Mouse (Mus musculus) intestine, embryonic 16.5 days (tissue): Measurements from ENCODE around the gene Npas3. TPM values are rescaled to one million over a fixed set of nuclear protein-coding genes. Genes with fewer than 3 reads are reported as not detected.

Source experiments
- ATAC-seq: fragments of 200-750 bp; cut with Nextera tagmentation; 2 replicates; pipeline ENCODE4 v1.8.0; 2017; ENCODE audit warnings: moderate TSS enrichment, moderate library complexity
- H3K27ac ChIP-seq: fragments of 300-500 bp; sonication (generic); 2 replicates; pipeline ENCODE4 v1.5.1; 2014; ENCODE audit warnings: mild to moderate bottlenecking, low read length
- H3K27me3 ChIP-seq: fragments of 300-500 bp; sonication (generic); replicated peaks from 2 replicates; pipeline ENCODE4 v1.6.1; 2014; ENCODE audit warnings: low read length, control low read depth, mixed read lengths; ENCODE audit not compliant: control insufficient read depth, insufficient read depth
- H3K36me3 ChIP-seq: fragments of 300-500 bp; sonication (generic); 2 replicates; pipeline ENCODE4 v1.6.1; 2014; ENCODE audit warnings: low read length, control low read depth; ENCODE audit not compliant: control insufficient read depth, insufficient read depth
- H3K4me1 ChIP-seq: fragments of 300-500 bp; sonication (generic); 2 replicates; pipeline ENCODE4 v1.6.1; 2014; ENCODE audit warnings: low read length, control low read depth, mixed read lengths; ENCODE audit not compliant: control insufficient read depth, insufficient read depth
- H3K4me2 ChIP-seq: fragments of 300-500 bp; sonication (generic); 2 replicates; pipeline ENCODE4 v1.6.1; 2014; ENCODE audit warnings: low read depth, low read length, control low read depth
- H3K4me3 ChIP-seq: fragments of 300-500 bp; sonication (generic); 2 replicates; pipeline ENCODE4 v1.5.1; 2014; ENCODE audit warnings: mild to moderate bottlenecking, low read length
- H3K9ac ChIP-seq: fragments of 300-500 bp; sonication (generic); 2 replicates; pipeline ENCODE4 v1.6.1; 2014; ENCODE audit warnings: low read depth, low read length
- H3K9me3 ChIP-seq: fragments of 300-500 bp; sonication (generic); 2 replicates; pipeline ENCODE4 v1.6.1; 2016; ENCODE audit warnings: low read length, control low read depth; ENCODE audit not compliant: control insufficient read depth
- WGBS: fragments of 180-500 bp; shearing (Covaris S2); extraction: QIAGEN DNeasy Blood & Tissue Kit; methylation state at CpG from one replicate; pipeline ENCODE4 v1.1.7; 2014; 5-methylcytosine and 5-hydroxymethylcytosine counted together
- polyA plus RNA-seq: library from polyadenylated mRNA; unstranded; fragments of >200 nt; fragmentation: Nextera tagmentation; extraction: Ambion mirVana; gene quantifications from 2 replicates; pipeline ENCODE4 v1.2.1, GENCODE M21; 2015

Gene Npas3
- polyA plus RNA-seq, 1 experiment from 2014 or later: 1.9 TPM

DNA sequence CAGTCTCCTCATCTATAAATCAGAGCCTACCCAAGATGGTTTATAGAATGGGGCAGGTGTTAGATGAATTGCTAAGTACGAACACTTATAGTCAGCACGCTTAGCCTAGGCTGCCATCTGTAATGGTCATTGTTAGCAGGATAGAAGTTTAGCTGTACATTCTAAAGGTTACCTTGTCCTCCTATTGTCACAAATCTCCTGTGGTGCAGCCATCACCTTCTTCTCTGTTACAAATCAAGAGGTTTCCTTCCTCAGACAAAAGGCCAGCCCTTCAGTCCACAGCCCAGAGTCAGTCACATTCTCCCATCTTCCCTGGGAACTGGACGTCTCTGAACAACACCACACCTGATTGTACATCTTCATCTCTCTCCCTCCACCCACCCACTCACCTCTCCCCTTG is 851.0 kb downstream of the Npas3 start:
- WGBS: 92% methylated on average over 3 of the region's 3 CpGs
- no peaks in the 10 kb centered on the region for H3K27me3 ChIP-seq
- no peak overlapping the region for H3K27ac ChIP-seq

DNA sequence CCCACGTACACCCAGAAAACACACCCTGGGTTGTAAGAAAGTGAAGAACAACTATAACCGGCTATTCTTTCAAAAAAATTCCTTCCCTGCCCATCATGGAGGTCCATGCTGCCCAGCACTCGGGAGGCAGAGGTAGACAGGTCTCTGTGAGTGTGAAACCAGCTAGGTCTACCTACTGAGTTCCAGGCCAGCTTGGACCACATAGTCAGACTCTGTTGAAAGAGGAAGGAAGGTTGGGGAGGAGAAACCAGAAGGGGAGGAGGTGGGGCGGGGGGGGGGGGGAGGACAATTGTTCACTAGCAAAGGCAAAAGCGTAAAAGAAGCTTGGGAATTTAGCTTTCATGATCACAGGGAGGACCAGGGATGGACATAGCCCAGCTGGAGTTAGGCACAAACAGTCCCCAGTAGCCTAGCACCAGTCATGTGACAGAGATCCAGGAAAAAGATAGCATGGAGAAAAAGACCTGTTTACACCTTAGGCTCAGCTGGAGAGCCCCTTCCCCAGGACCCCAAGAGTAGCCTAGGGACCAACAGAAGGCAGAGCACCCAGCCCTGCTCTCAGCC is 852.9 kb downstream of the Npas3 start:
- Histone ChIP-seq H3K4me3 (no peak overlapping the region), H3K27ac (no peak overlapping the region), H3K9ac (no peak overlapping the region), H3K4me1 (peaks cover 4% of the 10 kb centered on the region; the same call in 1 of the 2 replicates), H3K4me2 (no peak overlapping the region), H3K36me3 (no peaks in the 10 kb centered on the region), H3K9me3 (no peaks in the 10 kb centered on the region), H3K27me3 (no peaks in the 10 kb centered on the region)
- WGBS: 75% methylated on average over 4 of the region's 5 CpGs
- ATAC-seq: peak; percentile 38; the same call in 1 of the 2 replicates

More for the DNA sequence above, 851.0 kb downstream of the Npas3 start:
- Histone ChIP-seq H3K4me1 (0 out of 2 replicates have a peak, but pooled peaks cover 4% of the 10 kb centered on the region), H3K9ac (no peak overlapping the region), H3K4me2 (no peak overlapping the region), H3K9me3 (no peaks in the 10 kb centered on the region), H3K4me3 (no peak overlapping the region), H3K36me3 (no peaks in the 10 kb centered on the region)
- no peak for ATAC-seq

DNA sequence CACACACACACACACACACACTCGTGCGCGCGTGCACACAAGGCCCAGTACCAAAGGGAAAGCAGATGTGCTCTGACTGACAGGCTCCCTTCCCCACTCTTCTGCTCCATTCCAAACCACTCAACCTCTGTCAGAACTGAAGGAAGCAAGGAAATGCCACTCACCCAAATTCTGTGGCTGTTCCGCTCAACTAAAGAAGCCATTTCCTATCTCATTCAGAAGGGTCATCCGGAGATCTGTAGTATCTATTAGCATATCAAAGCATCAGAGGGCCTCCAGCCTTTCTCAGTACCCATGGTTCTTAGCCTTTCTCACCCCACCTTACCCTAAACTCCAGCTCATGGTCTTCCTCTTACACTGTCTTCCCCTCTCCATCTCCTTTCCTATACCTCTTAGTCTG is 854.0 kb downstream of the Npas3 start:
- no peaks in the 10 kb centered on the region for H3K9me3 ChIP-seq
- WGBS: 70% methylated on average over 6 of the region's 6 CpGs
- H3K36me3 ChIP-seq: no peaks in the 10 kb centered on the region
- no peak overlapping the region for H3K27ac ChIP-seq
- no peaks in the 10 kb centered on the region for H3K27me3 ChIP-seq
- H3K9ac ChIP-seq: no peak overlapping the region
- no peak overlapping the region for H3K4me3 ChIP-seq
- ATAC-seq: no peak
- H3K4me2 ChIP-seq: no peak overlapping the region
- peaks cover 4% of the 10 kb centered on the region; the same call in 1 of the 2 replicates for H3K4me1 ChIP-seq

DNA sequence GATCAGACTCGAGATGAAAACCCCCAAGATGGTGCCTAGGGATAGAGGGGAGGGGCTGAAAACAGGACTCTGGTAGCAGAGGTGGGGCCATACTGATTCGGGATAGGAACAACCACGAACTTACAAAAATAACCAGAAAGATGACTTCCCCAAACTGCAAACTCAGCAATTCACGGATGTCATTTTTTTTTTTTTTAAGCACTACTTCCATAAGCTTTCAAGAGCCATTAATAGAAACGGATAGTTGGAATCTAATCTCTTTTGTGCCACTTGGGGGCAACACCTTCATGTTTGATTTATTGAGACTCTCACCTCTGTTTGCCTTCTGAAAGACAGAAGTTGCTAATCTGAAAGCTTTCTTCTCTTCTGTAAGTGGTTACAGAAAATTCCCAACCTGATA is 857.1 kb downstream of the Npas3 start:
- ATAC-seq: no peak
- Histone ChIP-seq H3K9me3 (no peaks in the 10 kb centered on the region), H3K4me1 (peaks cover 4% of the 10 kb centered on the region; the same call in 1 of the 2 replicates), H3K36me3 (no peaks in the 10 kb centered on the region), H3K4me2 (no peak overlapping the region), H3K9ac (no peak overlapping the region), H3K27ac (no peak overlapping the region), H3K27me3 (no peaks in the 10 kb centered on the region), H3K4me3 (no peak overlapping the region)
- 52% methylated on average over 5 of the region's 5 CpGs for WGBS

DNA sequence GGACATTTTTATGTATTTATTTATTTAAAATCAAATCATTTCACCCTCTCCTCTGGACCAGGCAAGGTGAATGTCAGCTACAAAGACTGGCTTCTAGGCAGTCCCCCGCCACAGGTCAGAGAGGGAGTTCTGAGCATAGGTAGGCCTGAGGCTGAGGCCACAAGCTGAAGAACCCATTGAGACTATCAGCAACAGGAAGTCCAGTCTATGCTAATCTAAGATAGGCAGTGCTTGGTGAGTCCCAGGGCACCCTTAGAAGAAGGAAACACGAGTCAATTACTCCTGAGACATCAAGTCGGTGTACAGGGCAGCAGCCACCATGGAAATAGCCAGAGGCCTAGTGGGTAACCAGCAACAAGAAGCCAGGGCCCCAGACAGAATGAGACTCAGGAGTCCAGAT is 857.5 kb downstream of the Npas3 start:
- Histone ChIP-seq H3K4me3 (no peak overlapping the region), H3K9ac (no peak overlapping the region), H3K9me3 (no peaks in the 10 kb centered on the region), H3K4me2 (no peak overlapping the region), H3K27me3 (no peaks in the 10 kb centered on the region), H3K4me1 (peaks cover 4% of the 10 kb centered on the region; the same call in 1 of the 2 replicates), H3K27ac (no peak overlapping the region), H3K36me3 (no peaks in the 10 kb centered on the region)
- no peak for ATAC-seq
- 83% methylated on average over 3 of the region's 3 CpGs for WGBS

DNA sequence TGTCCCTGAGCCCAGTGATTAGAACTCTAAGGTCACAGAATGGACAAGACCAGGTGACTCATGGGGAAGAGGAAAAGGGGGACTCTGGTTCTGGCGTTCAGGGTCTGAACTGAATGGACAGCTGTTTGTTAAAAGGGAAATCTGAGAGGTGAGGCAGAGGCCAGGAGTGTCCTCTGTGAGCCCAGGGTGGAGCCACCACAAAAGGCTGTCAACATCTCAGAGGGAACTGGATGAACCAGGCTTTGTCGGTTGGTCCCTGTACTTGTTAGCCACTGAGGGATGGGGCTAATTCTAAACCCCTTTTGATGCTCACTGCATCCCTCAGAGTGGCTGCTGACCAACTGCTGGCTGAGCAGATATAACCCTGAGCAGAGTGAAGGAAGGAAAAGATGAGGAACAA is 861.9 kb downstream of the Npas3 start:
- 45% methylated on average over 2 of the region's 2 CpGs for WGBS
- Histone ChIP-seq H3K4me1 (no peaks in the 10 kb centered on the region; the same call in 1 of the 2 replicates), H3K27me3 (no peaks in the 10 kb centered on the region), H3K27ac (no peak overlapping the region), H3K9ac (no peak overlapping the region), H3K4me3 (no peak overlapping the region), H3K4me2 (no peak overlapping the region), H3K9me3 (no peaks in the 10 kb centered on the region), H3K36me3 (no peaks in the 10 kb centered on the region)
- ATAC-seq: no peak

DNA sequence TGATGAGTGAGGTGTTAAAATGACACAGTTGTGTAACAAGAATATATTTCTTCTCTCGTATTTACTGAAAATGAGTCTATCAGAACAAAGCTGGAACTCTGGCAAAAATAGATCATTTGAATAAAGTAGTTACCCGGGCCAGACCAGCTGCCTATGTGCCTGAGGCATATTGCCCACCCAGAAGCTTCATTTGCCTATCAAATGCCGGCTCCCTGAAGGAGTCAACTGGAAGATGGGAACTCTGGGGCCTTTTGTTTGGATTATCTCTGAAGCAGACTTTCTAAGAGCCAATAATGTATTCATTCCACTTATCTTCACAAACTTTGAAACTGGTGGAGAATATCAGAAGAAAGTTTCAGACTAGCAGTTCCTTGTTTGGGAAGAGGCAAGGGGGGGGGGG is 862.5 kb downstream of the Npas3 start:
- Histone ChIP-seq H3K4me1 (no peaks in the 10 kb centered on the region; the same call in 1 of the 2 replicates), H3K27me3 (no peaks in the 10 kb centered on the region), H3K36me3 (no peaks in the 10 kb centered on the region), H3K9ac (no peak overlapping the region), H3K4me3 (no peak overlapping the region), H3K9me3 (no peaks in the 10 kb centered on the region), H3K4me2 (no peak overlapping the region), H3K27ac (no peak overlapping the region)
- 48% methylated on average over 3 of the region's 3 CpGs for WGBS
- no peak for ATAC-seq

DNA sequence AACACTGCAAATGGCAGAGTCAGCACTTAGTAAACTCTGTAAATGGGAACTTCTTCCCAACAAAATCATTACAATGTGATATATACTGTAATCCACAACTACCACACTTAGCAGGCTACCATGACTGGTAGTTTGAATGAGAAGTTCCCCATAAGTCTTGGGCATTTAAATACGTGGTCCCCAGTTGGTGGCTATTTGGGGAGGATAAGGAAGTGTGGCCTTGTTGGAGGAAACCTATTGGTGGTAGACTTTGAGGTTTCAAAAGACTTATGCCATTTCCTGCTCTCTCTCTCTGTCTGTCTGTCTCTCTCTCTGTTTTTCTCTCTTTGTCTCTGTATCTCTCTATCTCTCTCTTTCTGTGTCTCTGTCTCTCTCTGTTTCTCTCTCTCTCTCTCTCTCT is 871.9 kb downstream of the Npas3 start:
- no peak overlapping the region for H3K27ac ChIP-seq
- no peaks in the 10 kb centered on the region for H3K36me3 ChIP-seq
- no peaks in the 10 kb centered on the region for H3K4me1 ChIP-seq
- no peak overlapping the region for H3K4me3 ChIP-seq
- no peaks in the 10 kb centered on the region for H3K27me3 ChIP-seq
- no peak overlapping the region for H3K9ac ChIP-seq
- no peak overlapping the region for H3K4me2 ChIP-seq
- 73% methylated on average over 1 of the region's 1 CpGs for WGBS
- H3K9me3 ChIP-seq: no peaks in the 10 kb centered on the region
- no peak for ATAC-seq

DNA sequence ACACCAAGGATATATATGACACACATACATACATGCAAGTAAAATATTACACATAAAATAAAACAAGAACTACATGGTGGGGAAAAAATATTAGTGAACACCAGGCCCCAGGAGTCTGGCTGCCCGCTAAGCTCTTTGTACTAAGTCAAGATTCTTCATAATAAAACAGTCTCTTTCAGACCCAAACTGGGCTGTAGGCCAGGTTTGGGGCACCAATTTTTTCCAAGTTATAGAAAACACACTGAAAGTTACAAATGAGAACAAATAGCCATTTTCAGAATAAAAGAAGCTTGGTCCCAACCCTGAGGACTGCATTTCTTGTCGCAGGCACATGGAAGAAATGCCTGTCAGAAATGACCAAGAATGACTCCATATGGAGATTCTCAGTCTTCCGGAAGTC is 872.8 kb downstream of the Npas3 start:
- no peaks in the 10 kb centered on the region for H3K27me3 ChIP-seq
- no peaks in the 10 kb centered on the region for H3K36me3 ChIP-seq
- H3K4me2 ChIP-seq: no peak overlapping the region
- H3K4me1 ChIP-seq: no peaks in the 10 kb centered on the region
- no peak overlapping the region for H3K9ac ChIP-seq
- H3K9me3 ChIP-seq: no peaks in the 10 kb centered on the region
- no peak for ATAC-seq
- H3K27ac ChIP-seq: no peak overlapping the region
- H3K4me3 ChIP-seq: no peak overlapping the region
- 72% methylated on average over 3 of the region's 3 CpGs for WGBS
